Mouse (Mus musculus): ENCODE measurements at regions not wholly inside any gene's neighbourhood (a gene's known extent, or its start where the extent isn't known, plus 50 kb on each side); places are given as distances from the start of the nearest gene placed in this dataset.
A peak's percentile ranks its signal among the peaks of the same experiment; 100 is the strongest.
"Not testable (repeated sequence)": the region's sequence is repeated elsewhere in the genome, so short reads cannot be mapped to it uniquely, and the experiment has no call there.

DNA sequence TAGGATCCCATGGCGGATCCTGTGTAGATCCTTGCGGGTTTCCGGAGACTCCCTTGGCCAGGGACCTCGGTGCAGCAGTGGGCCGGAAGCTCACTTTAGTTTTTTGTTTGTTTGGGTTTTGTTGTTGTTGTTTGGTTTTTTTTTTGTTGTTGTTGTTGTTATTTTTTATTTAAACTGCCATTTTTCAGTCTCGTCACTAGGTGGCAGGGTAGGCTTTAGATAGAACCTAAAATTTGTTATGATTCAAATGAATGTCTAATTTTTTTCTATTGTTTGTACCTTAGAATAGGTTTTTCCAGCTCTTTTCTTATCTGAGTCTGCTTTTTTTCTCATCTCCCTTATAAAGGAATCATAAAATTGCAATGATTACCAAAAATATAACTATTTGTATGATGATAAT lies 834.4 kb upstream of the Tacstd2 start:
- peak; percentile 25 for DNase-seq (ENCODE audit: low spot score)
- Histone ChIP-seq H3K9ac (no peak overlapping the region), H3K27ac (no peak overlapping the region), H3K4me2 (replicated peaks) (no peak overlapping the region), H3K36me3 (replicated peaks; ENCODE audit: control insufficient read depth, insufficient read depth) (no peaks in the 10 kb centered on the region), H3K9me3 (ENCODE audit: control insufficient read depth, low read length) (no peaks in the 10 kb centered on the region), H3K4me1 (replicated peaks; ENCODE audit: control insufficient read depth, insufficient read depth, low read length) (no peaks in the 10 kb centered on the region), H3K27me3 (ENCODE audit: control insufficient read depth, insufficient read depth, low read length) (no peaks in the 10 kb centered on the region), H3K4me3 (replicated peaks; ENCODE audit: low read length) (no peak overlapping the region)
- WGBS: 84% methylated on average over 6 of the region's 6 CpGs
- ATAC-seq (ENCODE audit: low FRiP score): no peak

DNA sequence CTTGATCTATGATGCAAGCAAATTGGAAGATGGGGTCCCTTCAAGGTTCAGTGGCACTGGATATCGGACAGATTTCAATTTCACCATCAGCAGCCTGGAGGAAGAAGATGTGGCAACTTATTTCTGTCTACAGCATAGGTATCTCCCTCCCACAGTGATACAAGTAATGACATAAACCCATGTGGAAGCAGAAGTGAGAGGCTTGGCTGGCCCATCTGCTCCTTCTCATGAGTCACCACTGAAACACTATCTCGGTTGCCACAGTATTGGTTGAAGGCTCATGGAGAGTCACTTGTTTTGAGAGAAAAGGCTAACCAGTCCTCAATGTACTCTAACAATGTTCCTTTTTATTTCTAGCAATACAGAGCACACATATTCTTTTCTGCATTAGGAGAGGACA lies 804.2 kb upstream of the Tacstd2 start:
- H3K4me2 ChIP-seq (replicated peaks): no peak overlapping the region
- H3K36me3 ChIP-seq (replicated peaks; ENCODE audit: control insufficient read depth, insufficient read depth): no peaks in the 10 kb centered on the region
- no peak overlapping the region for H3K27ac ChIP-seq
- ATAC-seq (ENCODE audit: low FRiP score) (no peak), DNase-seq (ENCODE audit: low spot score) (no peak)
- H3K9me3 ChIP-seq (ENCODE audit: control insufficient read depth, low read length): no peaks in the 10 kb centered on the region
- no peak overlapping the region for H3K9ac ChIP-seq
- 87% methylated on average over 2 of the region's 2 CpGs for WGBS
- no peaks in the 10 kb centered on the region for H3K4me1 ChIP-seq (replicated peaks; ENCODE audit: control insufficient read depth, insufficient read depth, low read length)
- no peak overlapping the region for H3K4me3 ChIP-seq (replicated peaks; ENCODE audit: low read length)
- no peaks in the 10 kb centered on the region for H3K27me3 ChIP-seq (ENCODE audit: control insufficient read depth, insufficient read depth, low read length)

GRCm38 (mm10) chr6:68339205-68339604 lies 803.6 kb upstream of the Tacstd2 start:
- not testable (repeated sequence) for H3K9ac ChIP-seq; H3K36me3 ChIP-seq (replicated peaks; ENCODE audit: control insufficient read depth, insufficient read depth); H3K27me3 ChIP-seq (ENCODE audit: control insufficient read depth, insufficient read depth, low read length); H3K27ac ChIP-seq; H3K4me1 ChIP-seq (replicated peaks; ENCODE audit: control insufficient read depth, insufficient read depth, low read length); H3K4me3 ChIP-seq (replicated peaks; ENCODE audit: low read length); H3K4me2 ChIP-seq (replicated peaks); H3K9me3 ChIP-seq (ENCODE audit: control insufficient read depth, low read length); ATAC-seq (ENCODE audit: low FRiP score); DNase-seq (ENCODE audit: low spot score)

DNA sequence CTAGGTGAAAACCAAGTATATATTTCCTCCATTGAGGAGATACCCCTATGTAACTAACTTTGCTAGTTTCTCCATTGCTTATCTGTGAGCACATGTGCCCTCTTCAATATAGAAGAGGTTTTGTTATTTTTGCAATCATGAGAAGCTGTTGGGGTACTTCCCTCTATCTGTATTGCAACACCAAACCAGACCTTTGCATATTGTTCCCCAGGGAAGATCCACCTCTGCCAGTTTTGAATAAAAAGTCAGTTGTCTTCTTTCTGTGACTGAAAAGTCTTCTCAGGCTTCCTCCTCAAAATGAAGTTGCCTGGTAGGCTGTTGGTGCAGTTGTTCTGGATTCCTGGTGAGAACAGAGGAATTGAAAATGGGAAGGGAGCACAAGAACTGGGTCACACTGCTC lies 775.8 kb upstream of the Tacstd2 start:
- ATAC-seq (ENCODE audit: low FRiP score) (no peak), DNase-seq (ENCODE audit: low spot score) (no peak)
- no peaks in the 10 kb centered on the region for H3K27me3 ChIP-seq (ENCODE audit: control insufficient read depth, insufficient read depth, low read length)
- H3K4me3 ChIP-seq (replicated peaks; ENCODE audit: low read length): no peak overlapping the region
- no peak overlapping the region for H3K27ac ChIP-seq
- H3K4me1 ChIP-seq (replicated peaks; ENCODE audit: control insufficient read depth, insufficient read depth, low read length): no peaks in the 10 kb centered on the region
- H3K9me3 ChIP-seq (ENCODE audit: control insufficient read depth, low read length): no peaks in the 10 kb centered on the region
- H3K36me3 ChIP-seq (replicated peaks; ENCODE audit: control insufficient read depth, insufficient read depth): no peaks in the 10 kb centered on the region
- no peak overlapping the region for H3K4me2 ChIP-seq (replicated peaks)
- no peak overlapping the region for H3K9ac ChIP-seq

DNA sequence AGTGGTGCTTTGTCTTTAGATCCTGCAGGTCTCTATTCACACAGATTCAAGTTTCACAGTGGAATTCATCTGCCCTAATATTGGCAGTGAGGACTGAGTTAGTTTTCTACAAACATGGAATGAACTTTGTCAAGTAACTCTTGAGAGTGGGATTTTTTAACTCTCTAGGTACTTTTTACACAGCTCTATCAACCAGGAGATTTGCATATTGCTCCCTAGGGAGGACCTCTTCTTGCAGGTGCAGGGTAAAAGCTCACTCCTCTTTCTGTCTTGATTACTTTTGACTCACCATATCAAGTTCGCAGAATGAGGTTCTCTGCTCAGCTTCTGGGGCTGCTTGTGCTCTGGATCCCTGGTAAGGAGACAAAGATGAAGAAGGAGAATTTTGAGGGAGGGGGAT lies 766.5 kb upstream of the Tacstd2 start:
- H3K27ac ChIP-seq: no peak overlapping the region
- 89% methylated on average over 1 of the region's 1 CpGs for WGBS

DNA sequence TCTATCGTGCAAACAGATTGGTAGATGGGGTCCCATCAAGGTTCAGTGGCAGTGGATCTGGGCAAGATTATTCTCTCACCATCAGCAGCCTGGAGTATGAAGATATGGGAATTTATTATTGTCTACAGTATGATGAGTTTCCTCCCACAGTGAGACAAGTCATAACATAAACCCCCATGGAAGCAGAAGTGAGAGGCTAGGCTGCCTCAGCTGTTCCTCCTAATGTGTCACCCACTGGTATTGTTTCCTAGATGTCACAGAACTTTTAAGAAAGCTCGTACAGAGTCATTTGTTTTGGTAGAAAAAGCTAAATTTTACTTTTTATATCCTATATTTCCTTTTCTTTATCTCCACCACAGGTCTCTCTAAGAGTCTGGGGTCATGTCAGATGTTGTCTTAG lies 721.1 kb upstream of the Tacstd2 start:
- Histone ChIP-seq H3K9me3 (ENCODE audit: control insufficient read depth, low read length) (no peaks in the 10 kb centered on the region), H3K4me1 (replicated peaks; ENCODE audit: control insufficient read depth, insufficient read depth, low read length) (no peaks in the 10 kb centered on the region), H3K4me3 (replicated peaks; ENCODE audit: low read length) (no peak overlapping the region), H3K27ac (no peak overlapping the region), H3K4me2 (replicated peaks) (no peak overlapping the region), H3K9ac (no peak overlapping the region), H3K36me3 (replicated peaks; ENCODE audit: control insufficient read depth, insufficient read depth) (no peaks in the 10 kb centered on the region), H3K27me3 (ENCODE audit: control insufficient read depth, insufficient read depth, low read length) (no peaks in the 10 kb centered on the region)
- 73% methylated on average over 2 of the region's 2 CpGs for WGBS
- ATAC-seq (ENCODE audit: low FRiP score): no peak
- DNase-seq (ENCODE audit: low spot score): no peak

More for the DNA sequence above, 766.5 kb upstream of the Tacstd2 start:
- no peak overlapping the region for H3K4me2 ChIP-seq (replicated peaks)
- DNase-seq (ENCODE audit: low spot score) (no peak), ATAC-seq (ENCODE audit: low FRiP score) (no peak)
- H3K4me3 ChIP-seq (replicated peaks; ENCODE audit: low read length): no peak overlapping the region
- H3K9me3 ChIP-seq (ENCODE audit: control insufficient read depth, low read length): no peaks in the 10 kb centered on the region
- no peaks in the 10 kb centered on the region for H3K36me3 ChIP-seq (replicated peaks; ENCODE audit: control insufficient read depth, insufficient read depth)
- no peaks in the 10 kb centered on the region for H3K27me3 ChIP-seq (ENCODE audit: control insufficient read depth, insufficient read depth, low read length)
- no peak overlapping the region for H3K9ac ChIP-seq
- no peaks in the 10 kb centered on the region for H3K4me1 ChIP-seq (replicated peaks; ENCODE audit: control insufficient read depth, insufficient read depth, low read length)

DNA sequence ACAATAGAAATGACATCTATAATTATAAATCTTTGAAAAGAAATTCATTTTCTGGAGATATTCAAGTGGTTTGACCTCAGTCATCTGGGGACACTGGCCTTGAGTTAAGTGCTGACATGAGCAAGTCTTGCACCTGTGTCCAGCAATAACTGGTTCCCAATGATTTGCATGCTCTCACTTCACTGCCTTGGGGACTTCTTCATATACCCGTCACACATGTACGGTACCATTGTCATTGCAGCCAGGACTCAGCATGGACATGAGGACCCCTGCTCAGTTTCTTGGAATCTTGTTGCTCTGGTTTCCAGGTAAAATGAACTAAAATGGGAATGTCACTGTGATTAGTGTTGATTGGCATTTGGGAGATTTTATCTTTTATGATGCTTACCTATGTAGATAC lies 720.6 kb upstream of the Tacstd2 start:
- Histone ChIP-seq H3K27ac (no peak overlapping the region), H3K36me3 (replicated peaks; ENCODE audit: control insufficient read depth, insufficient read depth) (no peaks in the 10 kb centered on the region), H3K9ac (no peak overlapping the region), H3K9me3 (ENCODE audit: control insufficient read depth, low read length) (no peaks in the 10 kb centered on the region), H3K4me1 (replicated peaks; ENCODE audit: control insufficient read depth, insufficient read depth, low read length) (no peaks in the 10 kb centered on the region), H3K4me2 (replicated peaks) (no peak overlapping the region), H3K27me3 (ENCODE audit: control insufficient read depth, insufficient read depth, low read length) (no peaks in the 10 kb centered on the region), H3K4me3 (replicated peaks; ENCODE audit: low read length) (no peak overlapping the region)
- ATAC-seq (ENCODE audit: low FRiP score): no peak
- 90% methylated on average over 2 of the region's 2 CpGs for WGBS
- DNase-seq (ENCODE audit: low spot score): no peak

GRCm38 (mm10) chr6:68252730-68253129 lies 717.1 kb upstream of the Tacstd2 start:
- no peak overlapping the region for H3K9ac ChIP-seq
- H3K27me3 ChIP-seq (ENCODE audit: control insufficient read depth, insufficient read depth, low read length): no peaks in the 10 kb centered on the region
- no peaks in the 10 kb centered on the region for H3K4me1 ChIP-seq (replicated peaks; ENCODE audit: control insufficient read depth, insufficient read depth, low read length)
- H3K9me3 ChIP-seq (ENCODE audit: control insufficient read depth, low read length): no peaks in the 10 kb centered on the region
- no peak overlapping the region for H3K4me3 ChIP-seq (replicated peaks; ENCODE audit: low read length)
- H3K27ac ChIP-seq: no peak overlapping the region
- H3K36me3 ChIP-seq (replicated peaks; ENCODE audit: control insufficient read depth, insufficient read depth): no peaks in the 10 kb centered on the region
- ATAC-seq (ENCODE audit: low FRiP score) (no peak), DNase-seq (ENCODE audit: low spot score) (no peak)
- no peak overlapping the region for H3K4me2 ChIP-seq (replicated peaks)

DNA sequence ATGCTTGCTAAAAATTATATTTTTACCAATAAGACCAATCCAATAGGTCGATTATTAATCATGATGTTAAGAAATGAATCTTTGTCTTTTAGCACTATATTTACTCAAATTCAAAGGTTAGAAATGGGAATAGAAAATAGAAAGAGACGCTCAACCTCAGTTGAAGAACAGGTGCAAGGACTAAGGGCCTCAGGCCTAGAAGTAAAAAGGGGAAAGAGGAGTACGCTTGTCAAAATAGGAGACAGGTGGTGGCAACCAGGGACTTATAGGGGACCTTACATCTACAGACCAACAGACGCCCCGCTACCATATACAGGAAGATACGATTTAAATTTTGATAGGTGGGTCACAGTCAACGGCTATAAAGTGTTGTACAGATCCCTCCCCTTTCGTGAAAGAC lies 715.7 kb upstream of the Tacstd2 start:
- not testable (repeated sequence) for H3K9ac ChIP-seq; DNase-seq (ENCODE audit: low spot score); H3K4me1 ChIP-seq (replicated peaks; ENCODE audit: control insufficient read depth, insufficient read depth, low read length); H3K4me2 ChIP-seq (replicated peaks); H3K4me3 ChIP-seq (replicated peaks; ENCODE audit: low read length); H3K9me3 ChIP-seq (ENCODE audit: control insufficient read depth, low read length); ATAC-seq (ENCODE audit: low FRiP score); H3K27ac ChIP-seq; H3K36me3 ChIP-seq (replicated peaks; ENCODE audit: control insufficient read depth, insufficient read depth); H3K27me3 ChIP-seq (ENCODE audit: control insufficient read depth, insufficient read depth, low read length)
- WGBS: no CpG with 5 or more reads among the region's 8 CpGs

- not testable (repeated sequence) for H3K4me2 ChIP-seq (replicated peaks); H3K9me3 ChIP-seq (ENCODE audit: control insufficient read depth, low read length); H3K36me3 ChIP-seq (replicated peaks; ENCODE audit: control insufficient read depth, insufficient read depth); H3K9ac ChIP-seq; H3K27me3 ChIP-seq (ENCODE audit: control insufficient read depth, insufficient read depth, low read length); H3K27ac ChIP-seq; ATAC-seq (ENCODE audit: low FRiP score); DNase-seq (ENCODE audit: low spot score); H3K4me1 ChIP-seq (replicated peaks; ENCODE audit: control insufficient read depth, insufficient read depth, low read length); H3K4me3 ChIP-seq (replicated peaks; ENCODE audit: low read length)
- 88% methylated on average over 2 of the region's 2 CpGs for WGBS
These were observed 714.8 kb upstream of the Tacstd2 start for GRCm38 (mm10) chr6:68250392-68250791.
